Mouse (Mus musculus): ENCODE results near the gene Dennd5b.

Dennd5b gene

GRCm38 (mm10) chr6:149103451-149103850, 2.0 kb upstream of the Dennd5b start:
- in situ Hi-C loops (cut with MboI; ENCODE audit: low sequenced_read_pairs) = no loop called here

- in situ Hi-C loops (cut with MboI; ENCODE audit: low sequenced_read_pairs) = no loop called here
Observed at GRCm38 (mm10) chr6:149101943-149102243, 413 bp upstream of the Dennd5b start.

GRCm38 (mm10) chr6:149100174-149101075, 1.1 kb downstream of the Dennd5b start:
- in situ Hi-C loops (cut with MboI; ENCODE audit: low sequenced_read_pairs) = no loop called here

GRCm38 (mm10) chr6:149098993-149099392, 2.5 kb downstream of the Dennd5b start:
- in situ Hi-C loops (cut with MboI; ENCODE audit: low sequenced_read_pairs) = no loop called here

- in situ Hi-C loops (cut with MboI; ENCODE audit: low sequenced_read_pairs) = no loop called here
Observed at GRCm38 (mm10) chr6:149097276-149097675, 4.2 kb downstream of the Dennd5b start.

- in situ Hi-C loops (cut with MboI; ENCODE audit: low sequenced_read_pairs) = no loop called here
Observed at GRCm38 (mm10) chr6:149096233-149096632, 5.2 kb downstream of the Dennd5b start.

- in situ Hi-C loops (cut with MboI; ENCODE audit: low sequenced_read_pairs) = no loop called here
Observed at GRCm38 (mm10) chr6:149095389-149095788, 6.1 kb downstream of the Dennd5b start.

GRCm38 (mm10) chr6:149094555-149094954, 6.9 kb downstream of the Dennd5b start:
- in situ Hi-C loops (cut with MboI; ENCODE audit: low sequenced_read_pairs) = no loop called here

GRCm38 (mm10) chr6:149093465-149093864, 8.0 kb downstream of the Dennd5b start:
- in situ Hi-C loops (cut with MboI; ENCODE audit: low sequenced_read_pairs) = no loop called here

GRCm38 (mm10) chr6:149092406-149092805, 9.1 kb downstream of the Dennd5b start:
- in situ Hi-C loops (cut with MboI; ENCODE audit: low sequenced_read_pairs) = no loop called here

- in situ Hi-C loops (cut with MboI; ENCODE audit: low sequenced_read_pairs) = no loop called here
Observed at GRCm38 (mm10) chr6:149077136-149077808, 24.2 kb downstream of the Dennd5b start.

- in situ Hi-C loops (cut with MboI; ENCODE audit: low sequenced_read_pairs) = no loop called here
Observed at GRCm38 (mm10) chr6:149073854-149074253, 27.6 kb downstream of the Dennd5b start.

- in situ Hi-C loops (cut with MboI; ENCODE audit: low sequenced_read_pairs) = no loop called here
Observed at GRCm38 (mm10) chr6:149072873-149073272, 28.6 kb downstream of the Dennd5b start.

GRCm38 (mm10) chr6:149070592-149071124, 30.8 kb downstream of the Dennd5b start:
- in situ Hi-C loops (cut with MboI; ENCODE audit: low sequenced_read_pairs) = no loop called here

- in situ Hi-C loops (cut with MboI; ENCODE audit: low sequenced_read_pairs) = loop anchor here (10.0 kb wide), 1 partner anchor 51 kb away; no protein-coding TSS in a partner anchor
Observed at GRCm38 (mm10) chr6:149063382-149063781, 38.1 kb downstream of the Dennd5b start.

GRCm38 (mm10) chr6:149060670-149061387, 40.7 kb downstream of the Dennd5b start:
- in situ Hi-C loops (cut with MboI; ENCODE audit: low sequenced_read_pairs) = loop anchor here (10.0 kb wide), 1 partner anchor 54 kb away; no protein-coding TSS in a partner anchor

GRCm38 (mm10) chr6:149057947-149058391, 43.5 kb downstream of the Dennd5b start:
- in situ Hi-C loops (cut with MboI; ENCODE audit: low sequenced_read_pairs) = no loop called here

- in situ Hi-C loops (cut with MboI; ENCODE audit: low sequenced_read_pairs) = no loop called here
Observed at GRCm38 (mm10) chr6:149054780-149055179, 46.7 kb downstream of the Dennd5b start.

GRCm38 (mm10) chr6:149050978-149051723, 50.3 kb downstream of the Dennd5b start:
- in situ Hi-C loops (cut with MboI; ENCODE audit: low sequenced_read_pairs) = no loop called here

- in situ Hi-C loops (cut with MboI; ENCODE audit: low sequenced_read_pairs) = no loop called here
Observed at GRCm38 (mm10) chr6:149040099-149040498, 61.4 kb downstream of the Dennd5b start.
